Mouse (Mus musculus): ENCODE data around the gene Cpne6. TPM values are rescaled to one million over a fixed set of nuclear protein-coding genes. Genes with fewer than 3 reads are reported as not detected.
A peak's percentile ranks its signal among the peaks of the same experiment; 100 is the strongest.

The Cpne6 gene
- polyA plus RNA-seq, 1 experiment from 2014 or later = 0.26 TPM

- H3K9me3 ChIP-seq (replicated peaks) = no peaks in the 10 kb centered on the region
- no peak for ATAC-seq (replicated peaks; ENCODE audit: low FRiP score)
- no peak overlapping the region for H3K4me2 ChIP-seq
- H3K27me3 ChIP-seq = no peaks in the 10 kb centered on the region
- no peak overlapping the region for H3K4me3 ChIP-seq (replicated peaks)
- H3K9ac ChIP-seq = no peak overlapping the region
- H3K4me1 ChIP-seq = peaks cover 35% of the 10 kb centered on the region
- peaks cover 2% of the 10 kb centered on the region for H3K36me3 ChIP-seq
- peak overlapping the region; percentile 84 for H3K27ac ChIP-seq
- WGBS = 86% methylated on average over 3 of the region's 3 CpGs
Measured at GRCm38 (mm10) chr14:55557587-55557986, 47.3 kb downstream of the Cpne6 start.

GRCm38 (mm10) chr14:55558740-55559448, 48.6 kb downstream of the Cpne6 start:
- Histone ChIP-seq H3K4me2 (peak overlapping the region; percentile 87), H3K9me3 (replicated peaks) (no peaks in the 10 kb centered on the region), H3K4me1 (peaks cover 37% of the 10 kb centered on the region), H3K4me3 (replicated peaks) (peak overlapping the region; percentile 71), H3K27me3 (no peaks in the 10 kb centered on the region), H3K36me3 (peaks cover 15% of the 10 kb centered on the region), H3K9ac (peak overlapping the region; percentile 35; the same call in 1 of the 2 replicates), H3K27ac (peak overlapping the region; percentile 99)
- whole genome bisulfite sequencing = 51% methylated on average over 6 of the region's 6 CpGs
- ATAC-seq (replicated peaks; ENCODE audit: low FRiP score) = no peak

- peak within 1 kb of the TSS; percentile 99 for H3K27ac ChIP-seq
- peaks cover 24% of the 10 kb centered on the region for H3K36me3 ChIP-seq
- peak within 1 kb of the TSS; percentile 66 for H3K9ac ChIP-seq
- peak; percentile 90 for ATAC-seq (replicated peaks; ENCODE audit: low FRiP score)
- H3K4me3 ChIP-seq (replicated peaks) = peak within 1 kb of the TSS; percentile 71
- H3K4me2 ChIP-seq = peak within 1 kb of the TSS; percentile 87
- H3K4me1 ChIP-seq = peaks cover 37% of the 10 kb centered on the region
- no peaks in the 10 kb centered on the region for H3K27me3 ChIP-seq
- H3K9me3 ChIP-seq (replicated peaks) = no peaks in the 10 kb centered on the region
- WGBS = under 1% methylated on average over 27 of the region's 27 CpGs
Measured at GRCm38 (mm10) chr14:55559799-55560201, 49.6 kb downstream of the Cpne6 start, which contains the start of gene Dcaf11. Gene Dcaf11 (plus strand): TSS chr14:55560006.

DNA sequence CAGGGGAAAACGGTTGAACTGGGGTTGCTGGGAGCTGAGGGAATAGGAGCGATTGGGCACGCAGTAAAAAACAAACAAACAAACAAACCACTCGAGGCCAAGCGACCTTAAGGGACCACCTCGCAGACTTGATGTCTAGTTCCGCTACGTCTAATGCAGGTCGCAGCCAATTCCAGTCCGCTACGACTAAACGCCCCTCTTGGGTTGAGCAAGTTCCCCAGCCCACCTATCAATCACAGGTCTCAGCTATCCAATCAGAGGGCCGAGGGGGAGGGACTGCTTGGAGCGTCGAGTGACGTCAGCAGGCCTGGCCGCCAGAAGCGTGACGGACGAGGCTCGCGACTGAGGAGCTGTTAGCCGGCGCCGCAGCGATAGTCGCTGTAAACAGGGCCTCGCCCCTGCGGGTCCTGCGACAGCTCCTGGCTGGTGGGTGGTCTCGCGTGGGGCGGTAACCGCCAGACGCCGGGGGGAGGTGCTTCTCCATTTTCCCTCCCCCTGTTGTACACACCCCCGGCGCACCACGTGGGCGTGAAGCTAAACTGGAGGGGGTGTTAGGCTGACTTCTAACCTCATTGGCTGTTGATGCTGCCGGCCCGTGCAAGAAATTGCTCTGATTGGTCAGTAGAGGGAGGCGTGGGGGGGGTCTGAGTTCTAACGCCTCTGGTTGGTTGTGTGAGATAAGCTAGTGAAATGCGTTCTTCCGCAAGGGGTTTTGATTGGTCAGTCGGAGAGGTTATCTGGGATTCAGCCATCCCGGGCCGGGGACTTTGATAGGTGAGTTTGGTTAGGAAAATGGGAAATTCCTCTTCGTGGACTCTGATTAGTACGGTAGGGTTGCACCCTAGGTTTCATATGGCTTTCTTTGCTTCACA, 50.2 kb downstream of the Cpne6 start, which contains the start of gene A730061H03Rik:
A730061H03Rik (minus strand) TSS at position 205 of the 872 bp plus-strand sequence.
- peak; percentile 97 for ATAC-seq (replicated peaks; ENCODE audit: low FRiP score)
- H3K9ac ChIP-seq = peak within 1 kb of the TSS; percentile 66
- under 1% methylated on average over 51 of the region's 51 CpGs for WGBS
- H3K4me2 ChIP-seq = peak within 1 kb of the TSS; percentile 87
- no peaks in the 10 kb centered on the region for H3K27me3 ChIP-seq
- H3K36me3 ChIP-seq = peaks cover 30% of the 10 kb centered on the region
- H3K27ac ChIP-seq = peak within 1 kb of the TSS; percentile 99
- peaks cover 37% of the 10 kb centered on the region for H3K4me1 ChIP-seq
- peak within 1 kb of the TSS; percentile 71 for H3K4me3 ChIP-seq (replicated peaks)
- no peaks in the 10 kb centered on the region for H3K9me3 ChIP-seq (replicated peaks)

DNA sequence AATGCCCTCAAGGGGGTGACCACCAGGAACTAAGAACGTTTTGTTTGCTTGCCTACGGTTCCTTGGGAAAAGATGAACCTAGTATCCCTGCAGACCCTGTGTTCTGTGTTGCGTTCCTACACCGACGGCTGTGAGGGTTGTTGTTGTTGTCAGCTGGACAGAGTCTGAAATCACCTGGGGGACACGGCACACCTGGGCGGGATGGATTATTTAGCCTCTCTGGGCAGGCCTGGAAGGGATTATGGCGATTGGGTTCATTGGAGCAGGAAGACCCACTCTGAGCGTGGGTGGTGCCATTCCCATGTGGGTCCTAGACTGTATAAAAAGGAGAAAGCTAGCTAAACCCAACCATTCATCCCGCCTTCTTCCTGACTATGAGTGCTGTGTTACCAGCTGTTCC, 51.6 kb downstream of the Cpne6 start:
- Histone ChIP-seq H3K4me2 (peak overlapping the region; percentile 87), H3K9ac (no peak overlapping the region; the same call in 1 of the 2 replicates), H3K36me3 (peaks cover 44% of the 10 kb centered on the region), H3K9me3 (replicated peaks) (no peaks in the 10 kb centered on the region), H3K4me1 (peaks cover 32% of the 10 kb centered on the region), H3K27me3 (no peaks in the 10 kb centered on the region), H3K4me3 (replicated peaks) (peak overlapping the region; percentile 71), H3K27ac (peak overlapping the region; percentile 14; the same call in 1 of the 2 replicates)
- 76% methylated on average over 10 of the region's 10 CpGs for WGBS
- ATAC-seq (replicated peaks; ENCODE audit: low FRiP score) = no peak

DNA sequence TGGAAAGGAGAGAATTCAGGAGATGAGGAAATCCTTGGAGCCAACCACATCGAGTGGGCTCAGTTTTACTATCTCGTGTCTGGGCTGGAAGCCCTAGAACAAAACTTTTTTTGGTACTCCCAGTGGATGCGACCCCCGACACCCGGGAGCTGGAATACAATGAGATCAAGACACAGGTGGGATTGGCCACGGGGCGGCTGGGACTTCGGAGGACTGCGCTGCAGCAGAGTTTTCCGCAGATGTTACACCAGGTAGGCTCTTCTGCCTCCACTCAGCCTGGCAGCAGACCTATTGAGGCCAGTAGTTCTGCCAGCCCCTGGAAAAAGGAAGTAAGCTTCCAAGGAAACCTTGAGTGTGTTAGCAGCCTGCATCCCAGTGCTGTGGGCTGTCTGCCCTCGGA, 53.0 kb downstream of the Cpne6 start:
- ATAC-seq (replicated peaks; ENCODE audit: low FRiP score) = no peak
- Histone ChIP-seq H3K4me1 (peaks cover 25% of the 10 kb centered on the region), H3K9ac (no peak overlapping the region), H3K27me3 (no peaks in the 10 kb centered on the region), H3K4me2 (no peak overlapping the region), H3K27ac (no peak overlapping the region), H3K9me3 (replicated peaks) (no peaks in the 10 kb centered on the region), H3K36me3 (peaks cover 58% of the 10 kb centered on the region), H3K4me3 (replicated peaks) (no peak overlapping the region)
- WGBS = 91% methylated on average over 11 of the region's 11 CpGs

- ATAC-seq (replicated peaks; ENCODE audit: low FRiP score) = no peak
- Histone ChIP-seq H3K9ac (no peak overlapping the region), H3K27me3 (no peaks in the 10 kb centered on the region), H3K27ac (no peak overlapping the region), H3K4me2 (no peak overlapping the region), H3K4me1 (peaks cover 19% of the 10 kb centered on the region), H3K4me3 (replicated peaks) (no peak overlapping the region), H3K9me3 (replicated peaks) (no peaks in the 10 kb centered on the region), H3K36me3 (peaks cover 77% of the 10 kb centered on the region)
- WGBS = 82% methylated on average over 3 of the region's 3 CpGs
Measured at GRCm38 (mm10) chr14:55565748-55566147, 55.5 kb downstream of the Cpne6 start.

Other genes starting within 250 kb of the Cpne6 start
- 127 and 130 TPM in 2 replicates for gene Dhrs4, start 31.7 kb upstream of the Cpne6 start, polyA plus RNA-seq (2015; fragmentation: Nextera tagmentation; extraction: Ambion mirVana)
- gene Carmil3, start 19.8 kb upstream of the Cpne6 start, polyA plus RNA-seq (2015; fragmentation: Nextera tagmentation; extraction: Ambion mirVana) = 2.4 and 2.9 TPM in 2 replicates
- not detected in 2 replicates for gene Nrl, start 14.5 kb downstream of the Cpne6 start, polyA plus RNA-seq (2015; fragmentation: Nextera tagmentation; extraction: Ambion mirVana)
- gene Pck2, start 29.8 kb downstream of the Cpne6 start, polyA plus RNA-seq (2015; fragmentation: Nextera tagmentation; extraction: Ambion mirVana) = 50.5 and 55.4 TPM in 2 replicates
- 89.2 and 93.0 TPM in 2 replicates for gene Dcaf11, start 49.6 kb downstream of the Cpne6 start, polyA plus RNA-seq (2015; fragmentation: Nextera tagmentation; extraction: Ambion mirVana)
- gene A730061H03Rik, start 50.0 kb downstream of the Cpne6 start, polyA plus RNA-seq (2015; fragmentation: Nextera tagmentation; extraction: Ambion mirVana) = 1.6 TPM in 2 replicates
- gene Fitm1, start 65.2 kb downstream of the Cpne6 start, polyA plus RNA-seq (2015; fragmentation: Nextera tagmentation; extraction: Ambion mirVana) = 4.2 and 6.1 TPM in 2 replicates
- 147 and 153 TPM in 2 replicates for gene Psme1, start 67.7 kb downstream of the Cpne6 start, polyA plus RNA-seq (2015; fragmentation: Nextera tagmentation; extraction: Ambion mirVana)
- 6.8 and 7.4 TPM in 2 replicates for gene Emc9, start 74.9 kb downstream of the Cpne6 start, polyA plus RNA-seq (2015; fragmentation: Nextera tagmentation; extraction: Ambion mirVana)
- gene Psme2, start 80.7 kb downstream of the Cpne6 start, polyA plus RNA-seq (2015; fragmentation: Nextera tagmentation; extraction: Ambion mirVana) = 248 and 261 TPM in 2 replicates
- gene Rnf31, start 81.3 kb downstream of the Cpne6 start, polyA plus RNA-seq (2015; fragmentation: Nextera tagmentation; extraction: Ambion mirVana) = 18.6 and 21.7 TPM in 2 replicates
- gene Irf9, start 93.1 kb downstream of the Cpne6 start, polyA plus RNA-seq (2015; fragmentation: Nextera tagmentation; extraction: Ambion mirVana) = 12.8 and 14.6 TPM in 2 replicates
- gene Rec8, start 107.6 kb downstream of the Cpne6 start, polyA plus RNA-seq (2015; fragmentation: Nextera tagmentation; extraction: Ambion mirVana) = 20.3 and 22.4 TPM in 2 replicates
- 97.4 and 115 TPM in 2 replicates for gene Ipo4, start 125.5 kb downstream of the Cpne6 start, polyA plus RNA-seq (2015; fragmentation: Nextera tagmentation; extraction: Ambion mirVana)
- gene Gm49378, start 127.5 kb downstream of the Cpne6 start, polyA plus RNA-seq (2015; fragmentation: Nextera tagmentation; extraction: Ambion mirVana) = 1.4 and 2.3 TPM in 2 replicates
- gene Tm9sf1, start 133.4 kb downstream of the Cpne6 start, polyA plus RNA-seq (2015; fragmentation: Nextera tagmentation; extraction: Ambion mirVana) = 113 and 123 TPM in 2 replicates
- gene Tssk4, start 139.7 kb downstream of the Cpne6 start, polyA plus RNA-seq (2015; fragmentation: Nextera tagmentation; extraction: Ambion mirVana) = 0.92 and 1.0 TPM in 2 replicates
- gene Mdp1, start 150.1 kb downstream of the Cpne6 start, polyA plus RNA-seq (2015; fragmentation: Nextera tagmentation; extraction: Ambion mirVana) = 53.6 and 55.8 TPM in 2 replicates
- gene Gmpr2, start 161.5 kb downstream of the Cpne6 start, polyA plus RNA-seq (2015; fragmentation: Nextera tagmentation; extraction: Ambion mirVana) = 68.2 and 72.6 TPM in 2 replicates
- 545 and 565 TPM in 2 replicates for gene Nedd8, start 161.7 kb downstream of the Cpne6 start, polyA plus RNA-seq (2015; fragmentation: Nextera tagmentation; extraction: Ambion mirVana)
- gene Tinf2, start 171.4 kb downstream of the Cpne6 start, polyA plus RNA-seq (2015; fragmentation: Nextera tagmentation; extraction: Ambion mirVana) = 43.6 and 46.9 TPM in 2 replicates
- gene Tgm1, start 203.5 kb downstream of the Cpne6 start, polyA plus RNA-seq (2015; fragmentation: Nextera tagmentation; extraction: Ambion mirVana) = 2.1 TPM in 2 replicates
- 37.6 and 41.8 TPM in 2 replicates for gene Rabggta, start 211.8 kb downstream of the Cpne6 start, polyA plus RNA-seq (2015; fragmentation: Nextera tagmentation; extraction: Ambion mirVana)
- gene Dhrs1, start 235.2 kb downstream of the Cpne6 start, polyA plus RNA-seq (2015; fragmentation: Nextera tagmentation; extraction: Ambion mirVana) = 94.5 and 94.7 TPM in 2 replicates
- 38.6 and 43.4 TPM in 2 replicates for gene Nop9, start 235.2 kb downstream of the Cpne6 start, polyA plus RNA-seq (2015; fragmentation: Nextera tagmentation; extraction: Ambion mirVana)
- 10.0 and 11.2 TPM in 2 replicates for gene Cideb, start 248.0 kb downstream of the Cpne6 start, polyA plus RNA-seq (2015; fragmentation: Nextera tagmentation; extraction: Ambion mirVana)